In the genomic region with DNA sequence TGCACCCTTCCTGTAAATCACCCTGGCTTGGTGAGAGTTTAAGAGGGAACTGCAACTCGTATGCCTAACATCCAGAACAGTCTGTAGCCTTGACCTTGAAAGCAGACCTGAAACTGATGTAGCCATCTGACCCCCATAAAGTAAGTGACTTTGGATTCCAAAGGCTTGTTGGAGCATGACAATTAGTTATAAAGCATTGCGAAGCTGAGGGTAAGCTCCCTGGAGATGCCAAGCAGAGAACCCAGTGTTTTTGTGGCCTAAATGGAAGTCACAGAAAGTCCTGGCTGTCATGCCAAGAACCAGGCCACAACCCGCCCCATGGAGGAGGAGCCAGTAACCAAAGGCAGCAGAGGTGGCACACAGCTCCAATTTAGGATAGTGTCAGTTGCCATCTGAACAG, we compare ENCODE assay signal across 8 mouse cellular contexts. TPM values are rescaled to one million over a fixed set of nuclear protein-coding genes. Genes with fewer than 3 reads are reported as not detected.
A peak's percentile ranks its signal among the peaks of the same experiment; 100 is the strongest.
DNase-seq lines count a peak whose midpoint lies in the region.

No protein-coding gene starts in this region.

- intact Hi-C loops in gastrocnemius, postnatal 36 days (cut with DNase I) = loop anchor here (2.0 to 5.0 kb wide), 3 partner anchors 53 to 715 kb away; partner anchors contain the start of gene Eva1a

- DNase-seq in cerebellum, adult 11-12 months = peak; percentile 45
- DNase-seq in cerebellum, postnatal 4 days (ENCODE audit: low spot score in 2 of 2) = no peak
- peak; percentile 9 to 52 for DNase-seq in spleen, postnatal 4 days (ENCODE audit: low spot score in 2 of 2)
- no peak for DNase-seq in spleen, postnatal 10 days (ENCODE audit: low spot score in 2 of 2)
- peak; percentile 61 for DNase-seq in layer of hippocampus, adult 11-12 months (ENCODE audit: low spot score)
- peak; percentile 8 for DNase-seq in lung, postnatal 14 days
- no peak for DNase-seq in gastrocnemius, adult 8-10 months (ENCODE audit: low spot score in 2 of 2)
- no peak for DNase-seq in gastrocnemius, postnatal 36 days

RNA-seq across cellular contexts. Expression of gene Mrpl19, which starts 21.8 kb away (rescaled TPM):
- total RNA-seq in gastrocnemius, adult 8-10 months (2022) = 10 to 100 TPM; 13.9 to 19.9 (median 16.6) TPM
- total RNA-seq in gastrocnemius, postnatal 36 days (2021) = 10 to 100 TPM; 16.1 to 19.7 TPM

RNA-seq across cellular contexts. Expression of gene Eva1a, which starts 53.3 kb away (rescaled TPM):
- total RNA-seq in gastrocnemius, adult 8-10 months (2022) = 1 to 10 TPM in 1 of 4 experiments, under 1 TPM in 3; 0.56 to 1.4 (median 0.73) TPM
- under 1 TPM; 0.64 to 0.67 TPM for total RNA-seq in gastrocnemius, postnatal 36 days (2021)

Comparison
In these comparisons a context has a peak if more than half of its experiments do, and no peak if none do; other contexts are left out.
1. DNase-seq: peak in cerebellum, adult 11-12 months (single experiment), spleen, postnatal 4 days (2 of 2), layer of hippocampus, adult 11-12 months (single experiment) and lung, postnatal 14 days (single experiment); none in cerebellum, postnatal 4 days (0 of 2), spleen, postnatal 10 days (0 of 2), gastrocnemius, adult 8-10 months (0 of 2) and gastrocnemius, postnatal 36 days (0 of 2).